Comparison of ENCODE assay signal across 21 mouse cellular contexts in the genomic region with DNA sequence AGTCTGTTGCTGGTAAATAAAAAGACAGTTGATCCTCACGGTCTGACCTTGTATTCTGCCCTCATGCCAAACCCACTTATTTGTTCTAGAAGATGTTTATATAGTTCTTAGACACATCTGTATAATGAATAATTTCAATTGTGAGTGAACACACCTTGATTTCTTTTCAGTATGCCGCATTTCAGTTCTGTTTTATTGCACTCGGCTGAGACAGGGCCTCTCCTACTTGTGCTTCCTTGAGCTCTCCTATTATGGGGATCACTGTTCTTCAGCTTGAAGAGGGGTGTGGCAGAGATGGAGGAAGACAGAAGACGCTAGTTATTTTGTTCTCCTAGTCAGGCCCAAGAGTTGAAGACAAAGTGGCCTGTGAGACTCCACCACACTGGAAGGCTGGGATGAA.
DNase-seq lines count a peak whose midpoint lies in the region; ATAC-seq and TF ChIP-seq lines count a peak whose summit lies in the region.
"Had no signal": no experiment of that assay in that cellular context is flagged by ENCODE, and none has a peak within 500 bp of the region (broad histone marks: within the 10 kb centered on the region; RNA-seq: fewer than 3 reads in every experiment).

No protein-coding gene starts in this region.

- H3K9ac ChIP-seq in intestine, embryonic 15.5 days = no peak overlapping the region
- H3K9ac ChIP-seq in intestine, postnatal 0 days (ENCODE audit: low read depth, low read length) = no peak overlapping the region
- H3K9ac ChIP-seq in midbrain, embryonic 11.5 days (ENCODE audit: low read length) = no peak overlapping the region
- no peak overlapping the region for H3K9ac ChIP-seq in midbrain, embryonic 16.5 days (ENCODE audit: low read depth, low read length)
- no peak overlapping the region for H3K9ac ChIP-seq in intestine, embryonic 16.5 days (ENCODE audit: low read depth, low read length)

- H3K27me3 ChIP-seq in intestine, embryonic 15.5 days (replicated peaks) = no peaks in the 10 kb centered on the region
- no peaks in the 10 kb centered on the region for H3K27me3 ChIP-seq in intestine, postnatal 0 days (replicated peaks; ENCODE audit: control insufficient read depth, insufficient read depth, low read length)
- H3K27me3 ChIP-seq in midbrain, embryonic 11.5 days (ENCODE audit: control insufficient read depth, insufficient read depth, low read length) = no peaks in the 10 kb centered on the region
- no peaks in the 10 kb centered on the region for H3K27me3 ChIP-seq in midbrain, embryonic 16.5 days (ENCODE audit: control insufficient read depth, insufficient read depth, low read depth, low read length)
- no peaks in the 10 kb centered on the region for H3K27me3 ChIP-seq in intestine, embryonic 16.5 days (replicated peaks; ENCODE audit: control insufficient read depth, insufficient read depth, low read length)
- H3K27me3 ChIP-seq: CH12.LX, Patski had no signal

- H3K27ac ChIP-seq in intestine, embryonic 15.5 days = no peak overlapping the region
- no peak overlapping the region for H3K27ac ChIP-seq in intestine, postnatal 0 days (ENCODE audit: low read depth, low read length)
- H3K27ac ChIP-seq in midbrain, embryonic 11.5 days (ENCODE audit: low read depth, low read length) = no peak overlapping the region
- H3K27ac ChIP-seq in midbrain, embryonic 16.5 days (ENCODE audit: low read length) = no peak overlapping the region
- no peak overlapping the region for H3K27ac ChIP-seq in intestine, embryonic 16.5 days (ENCODE audit: low read length)

- no peaks in the 10 kb centered on the region for H3K9me3 ChIP-seq in intestine, embryonic 15.5 days
- H3K9me3 ChIP-seq in intestine, postnatal 0 days (ENCODE audit: control insufficient read depth) = no peaks in the 10 kb centered on the region
- no peaks in the 10 kb centered on the region for H3K9me3 ChIP-seq in midbrain, embryonic 11.5 days (ENCODE audit: control insufficient read depth, low read length)
- no peaks in the 10 kb centered on the region for H3K9me3 ChIP-seq in midbrain, embryonic 16.5 days (replicated peaks; ENCODE audit: control insufficient read depth, low read length, poor library complexity, severe bottlenecking)
- no peaks in the 10 kb centered on the region for H3K9me3 ChIP-seq in intestine, embryonic 16.5 days (ENCODE audit: control insufficient read depth, low read length)

- peak; percentile 56 for DNase-seq in midbrain, embryonic 11.5 days (ENCODE audit: low spot score, missing footprints)
- no peak for DNase-seq in ovary, postnatal 14 days (ENCODE audit: low spot score)
- DNase-seq: adrenal gland, adult 2 months; adrenal gland, adult 8-10 months; adrenal gland, postnatal 10 days; adrenal gland, postnatal 14 days; adrenal gland, postnatal 25 days; adrenal gland, postnatal 36 days; B cell, adult 2 months; cerebellum, adult 11 months; cerebellum, adult 11-12 months; cerebellum, adult 18-20 months had no signal

- no peak for TF ChIP-seq CTCF in intestine, postnatal 0 days (IDR thresholded peaks at IDR 0.05; ENCODE audit: low read depth)

- no peaks in the 10 kb centered on the region; the same call in 1 of the 2 replicates for H3K36me3 ChIP-seq in intestine, embryonic 15.5 days
- no peaks in the 10 kb centered on the region for H3K36me3 ChIP-seq in intestine, postnatal 0 days (ENCODE audit: control insufficient read depth, insufficient read depth)
- no peaks in the 10 kb centered on the region for H3K36me3 ChIP-seq in midbrain, embryonic 11.5 days (ENCODE audit: control insufficient read depth, insufficient read depth, low read length)
- H3K36me3 ChIP-seq in midbrain, embryonic 16.5 days (ENCODE audit: control insufficient read depth, insufficient read depth, low read length) = no peaks in the 10 kb centered on the region
- H3K36me3 ChIP-seq in intestine, embryonic 16.5 days (ENCODE audit: control insufficient read depth, insufficient read depth, low read length) = no peaks in the 10 kb centered on the region
- H3K36me3 ChIP-seq: G1E had no signal

- 32% methylated on average over 4 of the region's 4 CpGs for WGBS in intestine, embryonic 15.5 days
- 26% methylated on average over 4 of the region's 4 CpGs for WGBS in intestine, postnatal 0 days
- 87% methylated on average over 4 of the region's 4 CpGs for WGBS in midbrain, embryonic 11.5 days
- WGBS in midbrain, embryonic 16.5 days = 89% methylated on average over 4 of the region's 4 CpGs
- WGBS in intestine, embryonic 16.5 days = 41% methylated on average over 4 of the region's 4 CpGs

- H3K4me3 ChIP-seq in intestine, embryonic 15.5 days (replicated peaks) = no peak overlapping the region
- H3K4me3 ChIP-seq in intestine, postnatal 0 days (ENCODE audit: low read depth, low read length) = no peak overlapping the region
- no peak overlapping the region for H3K4me3 ChIP-seq in midbrain, embryonic 11.5 days (ENCODE audit: low read depth, low read length)
- H3K4me3 ChIP-seq in midbrain, embryonic 16.5 days (ENCODE audit: low read depth, low read length) = no peak overlapping the region
- no peak overlapping the region for H3K4me3 ChIP-seq in intestine, embryonic 16.5 days (ENCODE audit: low read length)

- no peak overlapping the region for H3K4me2 ChIP-seq in intestine, embryonic 15.5 days (replicated peaks)
- no peak overlapping the region for H3K4me2 ChIP-seq in intestine, postnatal 0 days (replicated peaks; ENCODE audit: low read depth)
- no peak overlapping the region for H3K4me2 ChIP-seq in midbrain, embryonic 11.5 days
- H3K4me2 ChIP-seq in midbrain, embryonic 16.5 days (ENCODE audit: low read length) = no peak overlapping the region
- H3K4me2 ChIP-seq in intestine, embryonic 16.5 days (ENCODE audit: low read depth, low read length) = no peak overlapping the region

- H3K4me1 ChIP-seq in intestine, embryonic 15.5 days (replicated peaks) = peaks cover 7% of the 10 kb centered on the region; the same call in 1 of the 2 replicates
- no peaks in the 10 kb centered on the region; the same call in 1 of the 2 replicates for H3K4me1 ChIP-seq in intestine, postnatal 0 days (replicated peaks; ENCODE audit: control insufficient read depth, insufficient read depth, low read length)
- no peaks in the 10 kb centered on the region for H3K4me1 ChIP-seq in midbrain, embryonic 11.5 days (ENCODE audit: control insufficient read depth, insufficient read depth, low read length)
- H3K4me1 ChIP-seq in midbrain, embryonic 16.5 days (ENCODE audit: control insufficient read depth, insufficient read depth, low read length) = no peaks in the 10 kb centered on the region
- H3K4me1 ChIP-seq in intestine, embryonic 16.5 days (ENCODE audit: control insufficient read depth, insufficient read depth, low read length) = peaks cover 11% of the 10 kb centered on the region; the same call in 1 of the 2 replicates

- ATAC-seq in intestine, embryonic 15.5 days = peak; percentile 49
- ATAC-seq in intestine, postnatal 0 days = no peak
- no peak for ATAC-seq in midbrain, embryonic 11.5 days (ENCODE audit: low FRiP score)
- no peak for ATAC-seq in midbrain, embryonic 16.5 days
- ATAC-seq in intestine, embryonic 16.5 days = peak; percentile 73
- ATAC-seq: activated CD4-positive, CD25-positive, alpha-beta regulatory T cell, adult 4 months; CD4-positive, CD25-positive, alpha-beta regulatory T cell, adult 4 months; Patski had no signal

Comparison
In these comparisons a context has a peak if more than half of its experiments do, and no peak if none do; other contexts are left out.
1. ATAC-seq: peak in intestine, embryonic 15.5 days (single experiment) and intestine, embryonic 16.5 days (single experiment); none in intestine, postnatal 0 days (single experiment), midbrain, embryonic 11.5 days (single experiment) and midbrain, embryonic 16.5 days (single experiment).